Mouse (Mus musculus): ENCODE results near the gene 4933415A04Rik.

Gene 4933415A04Rik

GRCm38 (mm10) chr11:43633165-43633564 lies 46.3 kb downstream of the 4933415A04Rik start:
- no peak for DNase-seq

- peak in 1 of 2 experiments; percentile 14 for DNase-seq
Measured at GRCm38 (mm10) chr11:43633658-43634401, 47.0 kb downstream of the 4933415A04Rik start.

DNA sequence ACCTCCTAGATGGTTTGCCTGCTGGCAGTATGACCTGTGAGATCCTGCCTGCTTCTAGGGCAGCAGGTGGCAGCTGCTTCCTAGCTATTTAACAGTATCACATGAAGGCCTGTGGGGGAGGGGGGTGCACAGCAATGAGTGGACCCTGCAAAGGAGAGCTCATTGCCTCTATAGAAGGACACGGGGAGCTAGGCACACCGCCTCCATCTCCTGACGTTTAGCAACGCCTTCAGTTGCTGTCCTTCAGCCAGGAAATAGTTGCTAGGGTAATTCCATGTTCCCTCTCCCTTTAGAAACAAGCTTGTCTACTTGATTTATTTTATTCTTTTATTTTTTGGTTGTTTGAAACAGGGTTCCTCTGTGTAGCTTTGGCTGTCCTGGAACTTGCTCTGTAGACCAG lies 49.9 kb downstream of the 4933415A04Rik start:
- no peak for DNase-seq

- DNase-seq = no peak
Measured at GRCm38 (mm10) chr11:43638486-43638885, 51.6 kb downstream of the 4933415A04Rik start.

All from cerebellum, adult 18-20 months (tissue).